Mouse (Mus musculus) lung, embryonic 14.5 days (tissue): ENCODE measurements around the gene Tmem178. TPM values are rescaled to one million over a fixed set of nuclear protein-coding genes. Genes with fewer than 3 reads are reported as not detected.

ENCODE experiments used
- ATAC-seq: fragments of 200-750 bp; cut with Nextera tagmentation; 2 replicates; pipeline ENCODE4 v1.8.0; 2017; ENCODE audit warnings: mild to moderate bottlenecking, moderate TSS enrichment, moderate library complexity; ENCODE audit not compliant: insufficient read depth
- DNase-seq: peaks from one replicate; pipeline ENCODE4 v3.0.0-alpha.2; 2015
- H3K27ac ChIP-seq: fragments of 300-500 bp; sonication (generic); 2 replicates; pipeline ENCODE4 v1.5.1; 2014; ENCODE audit warnings: low read depth, mild to moderate bottlenecking, moderate library complexity
- H3K27me3 ChIP-seq: fragments of 300-500 bp; sonication (generic); 2 replicates; pipeline ENCODE4 v1.6.1; 2014; ENCODE audit warnings: low read length, control low read depth; ENCODE audit not compliant: insufficient read depth
- H3K36me3 ChIP-seq: fragments of 300-500 bp; sonication (generic); 2 replicates; pipeline ENCODE4 v1.6.1; 2014; ENCODE audit warnings: control low read depth; ENCODE audit not compliant: insufficient read depth
- H3K4me1 ChIP-seq: fragments of 300-500 bp; sonication (generic); 2 replicates; pipeline ENCODE4 v1.6.1; 2014; ENCODE audit warnings: antibody characterized with exemption, control low read depth; ENCODE audit not compliant: insufficient read depth
- H3K4me2 ChIP-seq: fragments of 300-500 bp; sonication (generic); 2 replicates; pipeline ENCODE4 v1.6.1; 2014; ENCODE audit warnings: mild to moderate bottlenecking
- H3K4me3 ChIP-seq: fragments of 300-500 bp; sonication (generic); 2 replicates; pipeline ENCODE4 v1.5.1; 2014; ENCODE audit warnings: low read depth, low read length
- H3K9ac ChIP-seq: fragments of 300-500 bp; sonication (generic); 2 replicates; pipeline ENCODE4 v1.6.1; 2014
- H3K9me3 ChIP-seq: fragments of 300-500 bp; sonication (generic); 2 replicates; pipeline ENCODE4 v1.6.1; 2016; ENCODE audit warnings: low read depth, low read length, control low read depth
- CTCF ChIP-seq: IDR thresholded peaks from 2 replicates; pipeline ENCODE4 v1.5.1; 2016; ENCODE audit warnings: antibody characterized with exemption, low read depth
- WGBS: fragments of 180-500 bp; shearing (Covaris S2); extraction: QIAGEN DNeasy Blood & Tissue Kit; methylation state at CpG from one replicate; pipeline ENCODE4 v1.1.7; 2014; 5-methylcytosine and 5-hydroxymethylcytosine counted together
- polyA plus RNA-seq: library from polyadenylated mRNA; unstranded; fragments of >200 nt; fragmentation: Nextera tagmentation; extraction: Ambion mirVana; gene quantifications from 2 replicates; pipeline ENCODE4 v1.2.1, GENCODE M21; 2014

The Tmem178 gene
- polyA plus RNA-seq, 1 experiment from 2014 or later: 13.6 TPM

GRCm38 (mm10) chr17:80998958-80999357 is 54.5 kb downstream of the Tmem178 start:
- Histone ChIP-seq H3K36me3 (no peaks in the 10 kb centered on the region), H3K9me3 (no peaks in the 10 kb centered on the region), H3K27me3 (no peaks in the 10 kb centered on the region), H3K4me1 (peaks cover 17% of the 10 kb centered on the region), H3K4me3 (no peak overlapping the region), H3K27ac (no peak overlapping the region), H3K9ac (no peak overlapping the region), H3K4me2 (no peak overlapping the region)
- DNase-seq (peak; percentile 54), ATAC-seq (no peak)
- TF ChIP-seq CTCF: no peak
- 47% methylated on average over 6 of the region's 6 CpGs for WGBS

GRCm38 (mm10) chr17:81001010-81001409 is 56.6 kb downstream of the Tmem178 start:
- H3K27ac ChIP-seq: no peak overlapping the region
- no peaks in the 10 kb centered on the region for H3K36me3 ChIP-seq
- no peak overlapping the region for H3K9ac ChIP-seq
- WGBS: 79% methylated on average over 12 of the region's 12 CpGs
- ATAC-seq: no peak
- no peaks in the 10 kb centered on the region for H3K27me3 ChIP-seq
- H3K4me3 ChIP-seq: no peak overlapping the region
- peaks cover 27% of the 10 kb centered on the region for H3K4me1 ChIP-seq
- no peak for DNase-seq
- no peak overlapping the region for H3K4me2 ChIP-seq
- no peaks in the 10 kb centered on the region for H3K9me3 ChIP-seq
- TF ChIP-seq CTCF: no peak

GRCm38 (mm10) chr17:81001647-81002046 is 57.2 kb downstream of the Tmem178 start:
- no peak for TF ChIP-seq CTCF
- DNase-seq (no peak), ATAC-seq (no peak)
- WGBS: 87% methylated on average over 4 of the region's 4 CpGs
- Histone ChIP-seq H3K9ac (no peak overlapping the region), H3K4me3 (no peak overlapping the region), H3K36me3 (no peaks in the 10 kb centered on the region), H3K27ac (no peak overlapping the region), H3K4me2 (no peak overlapping the region), H3K4me1 (peaks cover 27% of the 10 kb centered on the region), H3K9me3 (no peaks in the 10 kb centered on the region), H3K27me3 (no peaks in the 10 kb centered on the region)

GRCm38 (mm10) chr17:81002130-81002529 is 57.7 kb downstream of the Tmem178 start:
- no peak overlapping the region for H3K9ac ChIP-seq
- peaks cover 27% of the 10 kb centered on the region for H3K4me1 ChIP-seq
- H3K4me2 ChIP-seq: no peak overlapping the region
- DNase-seq: no peak
- H3K27ac ChIP-seq: no peak overlapping the region
- WGBS: 50% methylated on average over 5 of the region's 5 CpGs
- no peak overlapping the region for H3K4me3 ChIP-seq
- H3K36me3 ChIP-seq: no peaks in the 10 kb centered on the region
- H3K9me3 ChIP-seq: no peaks in the 10 kb centered on the region
- no peak for ATAC-seq
- no peak for TF ChIP-seq CTCF
- no peaks in the 10 kb centered on the region for H3K27me3 ChIP-seq

GRCm38 (mm10) chr17:81004454-81004853 is 60.0 kb downstream of the Tmem178 start:
- Histone ChIP-seq H3K27me3 (no peaks in the 10 kb centered on the region), H3K27ac (peak overlapping the region; percentile 36; the same call in 1 of the 2 replicates), H3K4me2 (no peak overlapping the region), H3K9ac (no peak overlapping the region), H3K9me3 (no peaks in the 10 kb centered on the region), H3K4me3 (no peak overlapping the region), H3K4me1 (peaks cover 23% of the 10 kb centered on the region), H3K36me3 (no peaks in the 10 kb centered on the region)
- ATAC-seq: peak; percentile 39; the same call in 1 of the 2 replicates
- no peak for TF ChIP-seq CTCF
- 31% methylated on average over 11 of the region's 11 CpGs for WGBS
- peak; percentile 70 for DNase-seq

GRCm38 (mm10) chr17:81005292-81005691 is 60.9 kb downstream of the Tmem178 start:
- Histone ChIP-seq H3K4me1 (peaks cover 23% of the 10 kb centered on the region), H3K4me3 (no peak overlapping the region), H3K36me3 (no peaks in the 10 kb centered on the region), H3K9ac (no peak overlapping the region), H3K27ac (no peak overlapping the region), H3K9me3 (no peaks in the 10 kb centered on the region), H3K4me2 (no peak overlapping the region), H3K27me3 (no peaks in the 10 kb centered on the region)
- 75% methylated on average over 8 of the region's 8 CpGs for whole genome bisulfite sequencing
- DNase-seq: no peak
- no peak for ATAC-seq
- no peak for TF ChIP-seq CTCF

- Histone ChIP-seq H3K9ac (no peak overlapping the region), H3K27ac (no peak overlapping the region)
Observed at GRCm38 (mm10) chr17:81009112-81009511, 64.7 kb downstream of the Tmem178 start.

GRCm38 (mm10) chr17:81010199-81010598 is 65.8 kb downstream of the Tmem178 start:
- H3K27me3 ChIP-seq: no peaks in the 10 kb centered on the region
- no peak overlapping the region for H3K9ac ChIP-seq
- no peak overlapping the region for H3K4me2 ChIP-seq
- DNase-seq (no peak), ATAC-seq (no peak)
- no peak overlapping the region for H3K4me3 ChIP-seq
- H3K36me3 ChIP-seq: no peaks in the 10 kb centered on the region
- H3K27ac ChIP-seq: no peak overlapping the region
- H3K9me3 ChIP-seq: no peaks in the 10 kb centered on the region
- WGBS: 71% methylated on average over 3 of the region's 3 CpGs
- H3K4me1 ChIP-seq: peaks cover 4% of the 10 kb centered on the region; the same call in 1 of the 2 replicates
- no peak for TF ChIP-seq CTCF

More at GRCm38 (mm10) chr17:81009112-81009511, 64.7 kb downstream of the Tmem178 start:
- Histone ChIP-seq H3K9me3 (no peaks in the 10 kb centered on the region), H3K4me1 (peaks cover 12% of the 10 kb centered on the region), H3K4me2 (no peak overlapping the region), H3K36me3 (no peaks in the 10 kb centered on the region), H3K4me3 (no peak overlapping the region), H3K27me3 (no peaks in the 10 kb centered on the region)
- WGBS: 76% methylated on average over 10 of the region's 10 CpGs
- DNase-seq: no peak
- no peak for TF ChIP-seq CTCF
- no peak for ATAC-seq
